Mouse (Mus musculus): Measurements from ENCODE around the gene Camsap2. TPM values are rescaled to one million over a fixed set of nuclear protein-coding genes. Genes with fewer than 3 reads are reported as not detected.

Camsap2 gene
- polyA plus RNA-seq, 1 experiment from 2014 or later: 8.7 TPM

Other genes starting within 250 kb of the Camsap2 start
- gene Kif21b, start 214.7 kb downstream of the Camsap2 start, polyA plus RNA-seq (2015; fragmentation: Nextera tagmentation; extraction: Ambion mirVana): 3.3 and 3.8 TPM in 2 replicates
- gene Mroh3, start 133.3 kb downstream of the Camsap2 start, polyA plus RNA-seq (2015; fragmentation: Nextera tagmentation; extraction: Ambion mirVana): 0.66 and 0.73 TPM in 2 replicates
- gene Inava, start 111.8 kb downstream of the Camsap2 start, polyA plus RNA-seq (2015; fragmentation: Nextera tagmentation; extraction: Ambion mirVana): 30.8 and 33.1 TPM in 2 replicates
- not detected in 2 replicates for gene Gpr25, start 85.2 kb downstream of the Camsap2 start, polyA plus RNA-seq (2015; fragmentation: Nextera tagmentation; extraction: Ambion mirVana)
- 12.5 and 13.0 TPM in 2 replicates for gene Ddx59, start 69.2 kb upstream of the Camsap2 start, polyA plus RNA-seq (2015; fragmentation: Nextera tagmentation; extraction: Ambion mirVana)
- gene Kif14, start 120.2 kb upstream of the Camsap2 start, polyA plus RNA-seq (2015; fragmentation: Nextera tagmentation; extraction: Ambion mirVana): 5.2 and 6.6 TPM in 2 replicates